Mouse (Mus musculus) lung, embryonic 14.5 days (tissue): ENCODE data around the gene Tpst1. TPM values are rescaled to one million over a fixed set of nuclear protein-coding genes. Genes with fewer than 3 reads are reported as not detected.

Source experiments
- ATAC-seq: fragments of 200-750 bp; cut with Nextera tagmentation; 2 replicates; pipeline ENCODE4 v1.8.0; 2017; ENCODE audit warnings: mild to moderate bottlenecking, moderate TSS enrichment, moderate library complexity; ENCODE audit not compliant: insufficient read depth
- DNase-seq: peaks from one replicate; pipeline ENCODE4 v3.0.0-alpha.2; 2015
- H3K27ac ChIP-seq: fragments of 300-500 bp; sonication (generic); 2 replicates; pipeline ENCODE4 v1.5.1; 2014; ENCODE audit warnings: low read depth, mild to moderate bottlenecking, moderate library complexity
- H3K27me3 ChIP-seq: fragments of 300-500 bp; sonication (generic); 2 replicates; pipeline ENCODE4 v1.6.1; 2014; ENCODE audit warnings: low read length, control low read depth; ENCODE audit not compliant: insufficient read depth
- H3K36me3 ChIP-seq: fragments of 300-500 bp; sonication (generic); 2 replicates; pipeline ENCODE4 v1.6.1; 2014; ENCODE audit warnings: control low read depth; ENCODE audit not compliant: insufficient read depth
- H3K4me1 ChIP-seq: fragments of 300-500 bp; sonication (generic); 2 replicates; pipeline ENCODE4 v1.6.1; 2014; ENCODE audit warnings: antibody characterized with exemption, control low read depth; ENCODE audit not compliant: insufficient read depth
- H3K4me2 ChIP-seq: fragments of 300-500 bp; sonication (generic); 2 replicates; pipeline ENCODE4 v1.6.1; 2014; ENCODE audit warnings: mild to moderate bottlenecking
- H3K4me3 ChIP-seq: fragments of 300-500 bp; sonication (generic); 2 replicates; pipeline ENCODE4 v1.5.1; 2014; ENCODE audit warnings: low read depth, low read length
- H3K9ac ChIP-seq: fragments of 300-500 bp; sonication (generic); 2 replicates; pipeline ENCODE4 v1.6.1; 2014
- H3K9me3 ChIP-seq: fragments of 300-500 bp; sonication (generic); 2 replicates; pipeline ENCODE4 v1.6.1; 2016; ENCODE audit warnings: low read depth, low read length, control low read depth
- CTCF ChIP-seq: IDR thresholded peaks from 2 replicates; pipeline ENCODE4 v1.5.1; 2016; ENCODE audit warnings: antibody characterized with exemption, low read depth
- WGBS: fragments of 180-500 bp; shearing (Covaris S2); extraction: QIAGEN DNeasy Blood & Tissue Kit; methylation state at CpG from one replicate; pipeline ENCODE4 v1.1.7; 2014; 5-methylcytosine and 5-hydroxymethylcytosine counted together
- polyA plus RNA-seq: library from polyadenylated mRNA; unstranded; fragments of >200 nt; fragmentation: Nextera tagmentation; extraction: Ambion mirVana; gene quantifications from 2 replicates; pipeline ENCODE4 v1.2.1, GENCODE M21; 2014

Tpst1 gene
- polyA plus RNA-seq, 1 experiment from 2014 or later, result 76.1 TPM

DNA sequence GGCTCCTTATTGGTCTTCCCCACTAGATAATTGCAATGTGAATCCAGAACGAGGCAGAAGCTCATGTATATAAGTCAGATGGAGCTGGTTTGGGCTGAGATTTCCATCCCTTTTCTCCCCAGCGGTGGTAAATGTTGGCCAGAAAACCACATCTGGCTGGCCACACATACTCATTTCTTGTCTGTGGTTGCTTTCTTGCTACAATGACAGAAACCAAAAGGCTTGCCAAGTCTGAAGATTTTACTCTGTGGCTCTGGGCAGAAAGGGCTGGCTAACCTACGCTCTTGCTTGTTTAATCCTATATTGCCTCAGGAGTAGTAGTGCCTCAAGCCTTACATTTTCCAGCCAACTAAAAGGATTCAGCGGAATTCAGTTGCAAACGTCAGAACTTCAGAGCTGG lies 68.0 kb downstream of the Tpst1 start:
- H3K9ac ChIP-seq, result no peak overlapping the region
- H3K4me2 ChIP-seq, result no peak overlapping the region
- ATAC-seq, result no peak
- DNase-seq, result no peak
- H3K9me3 ChIP-seq, result no peaks in the 10 kb centered on the region
- peaks cover 6% of the 10 kb centered on the region; the same call in 1 of the 2 replicates for H3K4me1 ChIP-seq
- H3K27me3 ChIP-seq, result no peaks in the 10 kb centered on the region
- H3K4me3 ChIP-seq, result no peak overlapping the region
- no peak overlapping the region for H3K27ac ChIP-seq
- no peak for TF ChIP-seq CTCF
- 0 out of 2 replicates have a peak, but pooled peaks cover 6% of the 10 kb centered on the region for H3K36me3 ChIP-seq
- WGBS, result 75% methylated on average over 5 of the region's 5 CpGs

DNA sequence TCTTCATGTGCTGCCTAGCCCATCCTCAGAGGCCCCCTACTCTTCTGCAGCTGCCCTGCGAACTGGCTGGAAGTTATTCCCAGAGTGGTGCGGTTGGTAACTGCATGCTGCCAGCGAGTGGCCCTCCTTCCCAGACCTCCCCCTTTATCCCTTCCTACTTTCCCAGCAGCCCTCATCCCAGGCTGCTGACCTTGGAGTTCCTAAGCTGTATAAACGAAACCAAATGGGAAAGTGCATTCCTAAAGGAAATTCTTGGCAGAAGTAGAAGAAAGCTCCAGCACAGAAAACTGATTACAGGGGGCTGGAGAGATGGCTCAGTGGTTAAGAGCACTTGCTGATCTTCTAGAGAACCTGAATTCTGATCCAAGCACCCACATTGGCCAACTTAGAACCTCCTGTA lies 68.9 kb downstream of the Tpst1 start:
- WGBS, result 40% methylated on average over 4 of the region's 4 CpGs
- peak; percentile 46 for DNase-seq
- ATAC-seq, result no peak
- Histone ChIP-seq H3K27ac (no peak overlapping the region), H3K9ac (no peak overlapping the region), H3K4me3 (no peak overlapping the region), H3K27me3 (no peaks in the 10 kb centered on the region), H3K4me2 (no peak overlapping the region), H3K9me3 (no peaks in the 10 kb centered on the region), H3K36me3 (no peaks in the 10 kb centered on the region), H3K4me1 (peaks cover 6% of the 10 kb centered on the region; the same call in 1 of the 2 replicates)
- no peak for TF ChIP-seq CTCF

DNA sequence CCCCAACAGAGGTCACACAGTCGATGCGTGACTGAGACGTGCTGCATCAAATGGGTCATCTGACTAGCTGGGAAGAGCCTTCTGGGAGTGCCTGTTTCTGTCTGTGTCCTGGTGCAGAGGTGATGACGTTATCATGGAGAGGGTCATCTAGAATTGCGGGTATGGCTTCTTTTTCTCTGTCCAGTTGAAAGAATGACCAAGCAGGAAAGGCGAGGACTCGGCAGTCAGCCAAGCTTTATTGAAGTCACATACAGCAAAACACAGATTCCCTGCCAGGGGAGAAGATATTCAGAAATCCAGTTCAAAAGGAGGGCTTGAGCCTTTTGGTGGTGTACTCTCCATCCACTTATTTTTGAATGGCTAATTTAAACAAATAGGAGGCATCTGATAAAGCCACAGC lies 70.0 kb downstream of the Tpst1 start:
- H3K36me3 ChIP-seq, result no peaks in the 10 kb centered on the region
- H3K27me3 ChIP-seq, result no peaks in the 10 kb centered on the region
- ATAC-seq (no peak), DNase-seq (no peak)
- TF ChIP-seq CTCF, result no peak
- 86% methylated on average over 7 of the region's 7 CpGs for WGBS
- H3K4me3 ChIP-seq, result no peak overlapping the region
- H3K9ac ChIP-seq, result no peak overlapping the region
- no peaks in the 10 kb centered on the region for H3K9me3 ChIP-seq
- no peak overlapping the region for H3K4me2 ChIP-seq
- peaks cover 6% of the 10 kb centered on the region; the same call in 1 of the 2 replicates for H3K4me1 ChIP-seq
- no peak overlapping the region for H3K27ac ChIP-seq

DNA sequence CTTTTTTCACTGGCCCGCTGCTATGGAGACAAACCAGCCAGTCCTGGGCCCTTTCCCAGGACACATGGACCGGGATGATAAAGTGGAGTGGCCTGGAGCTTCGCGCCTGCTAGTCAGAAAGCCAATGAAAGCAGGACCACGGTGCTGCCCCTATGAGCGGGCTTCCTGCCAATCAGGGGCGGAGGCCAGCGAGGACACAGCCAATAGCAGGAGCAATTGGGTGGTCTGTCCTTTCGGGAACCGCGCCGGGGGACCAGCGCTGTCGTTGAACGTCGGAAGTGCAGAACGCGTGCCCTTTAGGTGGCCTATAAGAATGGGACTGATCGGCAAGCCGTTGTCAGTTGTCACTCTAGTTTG lies 70.8 kb downstream of the Tpst1 start:
- Histone ChIP-seq H3K27me3 (no peaks in the 10 kb centered on the region), H3K9ac (peak overlapping the region; percentile 40), H3K4me2 (peak overlapping the region; percentile 85), H3K4me1 (peaks cover 6% of the 10 kb centered on the region; the same call in 1 of the 2 replicates), H3K36me3 (no peaks in the 10 kb centered on the region), H3K4me3 (peak overlapping the region; percentile 64), H3K9me3 (no peaks in the 10 kb centered on the region), H3K27ac (peak overlapping the region; percentile 83)
- no peak for TF ChIP-seq CTCF
- ATAC-seq, result peak; percentile 42
- WGBS, result 3% methylated on average over 20 of the region's 20 CpGs
- DNase-seq, result peak; percentile 86

DNA sequence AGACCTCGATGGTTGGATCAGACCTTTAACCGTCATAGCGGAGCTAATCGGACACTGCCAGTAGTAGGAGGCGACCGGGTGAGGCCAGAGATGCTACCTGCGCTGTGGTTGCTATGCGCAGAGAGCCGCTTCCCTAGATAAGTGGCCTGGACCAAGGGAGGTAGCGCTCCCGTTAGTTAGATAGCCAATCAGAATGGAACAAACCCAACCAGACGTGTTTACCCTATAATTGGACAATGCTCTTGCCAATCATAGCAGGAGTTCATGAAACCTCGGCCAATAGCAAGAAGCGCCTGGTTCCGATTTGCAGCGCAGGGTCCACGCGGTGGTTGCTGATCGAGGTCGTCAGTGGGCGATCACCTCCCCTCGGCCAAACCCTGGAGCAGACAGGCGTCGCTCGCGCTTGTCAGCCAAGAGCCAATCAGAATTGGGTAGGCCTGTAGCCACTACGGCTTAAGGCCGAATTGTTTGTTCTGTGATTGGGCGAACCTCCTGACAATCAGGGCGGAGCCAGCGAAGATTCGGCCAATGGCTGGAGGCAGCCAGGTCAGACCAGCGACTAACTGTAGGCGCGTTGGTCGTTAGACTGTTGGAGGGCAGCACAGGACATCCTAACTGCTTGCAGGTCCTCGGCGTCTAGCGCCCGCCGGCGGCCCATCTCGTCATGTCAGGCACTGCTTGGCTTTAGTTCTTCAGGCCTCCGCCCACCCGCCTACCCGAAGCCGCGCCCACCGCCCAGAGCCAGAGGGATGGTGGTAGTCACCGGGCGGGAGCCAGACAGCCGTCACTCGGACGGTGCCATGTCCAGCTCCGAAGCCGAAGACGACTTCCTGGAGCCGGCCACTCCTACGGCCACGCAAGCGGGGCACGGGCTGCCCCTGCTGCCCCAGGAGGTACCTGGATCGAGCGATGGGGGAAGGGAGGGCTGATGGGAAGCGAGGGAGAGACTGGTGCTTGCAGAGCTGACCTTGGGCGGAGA lies 71.5 kb downstream of the Tpst1 start, which contains the start of gene Kctd7:
Kctd7 (plus strand) TSS at position 528 of the 979 bp plus-strand sequence.
- DNase-seq, result peak; percentile 99
- H3K4me3 ChIP-seq, result peak within 1 kb of the TSS; percentile 64
- WGBS, result under 1% methylated on average over 66 of the region's 66 CpGs
- TF ChIP-seq CTCF, result peak; percentile 56
- H3K9ac ChIP-seq, result peak within 1 kb of the TSS; percentile 67
- H3K36me3 ChIP-seq, result 0 out of 2 replicates have a peak, but pooled peaks cover 4% of the 10 kb centered on the region
- no peaks in the 10 kb centered on the region for H3K9me3 ChIP-seq
- peak within 1 kb of the TSS; percentile 85 for H3K4me2 ChIP-seq
- peak within 1 kb of the TSS; percentile 83 for H3K27ac ChIP-seq
- H3K27me3 ChIP-seq, result no peaks in the 10 kb centered on the region
- peaks cover 6% of the 10 kb centered on the region; the same call in 1 of the 2 replicates for H3K4me1 ChIP-seq
- ATAC-seq, result peak; percentile 97

DNA sequence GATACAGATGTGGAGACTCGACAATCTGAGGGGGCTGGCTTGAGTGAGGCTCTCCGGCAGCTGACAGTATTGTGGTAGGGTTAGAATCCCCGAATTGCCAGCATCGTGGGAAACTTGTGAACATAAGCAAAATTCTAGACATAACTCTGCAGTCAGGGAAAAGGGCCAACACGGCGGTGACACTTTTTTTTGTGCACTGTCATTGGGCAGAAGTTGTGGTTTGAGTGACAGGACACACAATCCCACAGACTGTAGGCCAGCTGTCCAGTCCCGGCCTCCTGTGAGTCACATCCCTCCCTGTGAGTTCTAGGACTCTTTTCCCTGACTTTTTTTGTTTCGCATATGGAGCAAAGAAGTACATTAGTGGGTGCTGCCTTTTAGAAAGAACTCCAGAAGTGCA lies 72.8 kb downstream of the Tpst1 start:
- H3K4me2 ChIP-seq, result peak overlapping the region; percentile 85
- 0 out of 2 replicates have a peak overlapping the region, but pooled peaks have one; percentile 3 for H3K9ac ChIP-seq

DNA sequence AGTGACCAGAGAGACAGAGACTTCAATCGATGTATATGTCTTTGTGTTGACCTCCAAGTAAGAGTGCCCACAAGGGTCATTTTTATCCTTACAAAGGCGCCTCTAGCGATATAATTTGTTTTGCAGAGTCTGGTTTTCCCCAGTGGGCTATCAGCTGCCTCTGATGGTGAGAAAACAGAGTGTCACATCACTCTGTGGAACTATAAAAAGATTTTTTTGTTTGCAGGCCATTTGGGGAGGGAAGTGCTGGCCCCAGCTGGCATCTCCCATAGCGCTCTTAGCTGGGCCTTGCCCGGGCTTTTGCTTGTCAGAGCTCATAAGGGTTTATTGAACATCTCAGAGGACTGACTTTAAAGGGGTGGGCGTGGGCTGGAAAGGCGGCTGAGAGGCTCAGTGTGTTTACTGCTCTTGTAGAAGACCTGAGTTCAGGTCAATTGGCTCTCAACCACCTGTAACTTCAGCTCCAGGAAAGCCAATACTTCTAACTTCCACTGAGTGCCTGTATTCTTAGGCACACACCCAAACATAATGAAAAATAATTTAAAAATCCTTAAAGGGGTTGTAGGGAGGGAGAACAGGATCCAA lies 76.7 kb downstream of the Tpst1 start:
- DNase-seq, result no peak
- ATAC-seq, result no peak
- Histone ChIP-seq H3K27ac (no peak overlapping the region), H3K9ac (no peak overlapping the region), H3K27me3 (no peaks in the 10 kb centered on the region), H3K4me1 (peaks cover 3% of the 10 kb centered on the region; the same call in 1 of the 2 replicates), H3K36me3 (peaks cover 15% of the 10 kb centered on the region), H3K4me2 (no peak overlapping the region), H3K4me3 (no peak overlapping the region), H3K9me3 (no peaks in the 10 kb centered on the region)
- TF ChIP-seq CTCF, result no peak
- WGBS, result 60% methylated on average over 7 of the region's 7 CpGs

More for the DNA sequence above, 72.8 kb downstream of the Tpst1 start:
- ATAC-seq (no peak), DNase-seq (peak; percentile 20)
- H3K36me3 ChIP-seq, result 0 out of 2 replicates have a peak, but pooled peaks cover 6% of the 10 kb centered on the region
- TF ChIP-seq CTCF, result no peak
- H3K4me1 ChIP-seq, result peaks cover 6% of the 10 kb centered on the region; the same call in 1 of the 2 replicates
- no peaks in the 10 kb centered on the region for H3K9me3 ChIP-seq
- H3K27ac ChIP-seq, result no peak overlapping the region
- no peaks in the 10 kb centered on the region for H3K27me3 ChIP-seq
- peak overlapping the region; percentile 64; the same call in 1 of the 2 replicates for H3K4me3 ChIP-seq
- WGBS, result 69% methylated on average over 8 of the region's 8 CpGs
